ENCODE assay signal across 13 mouse cellular contexts in the genomic region with DNA sequence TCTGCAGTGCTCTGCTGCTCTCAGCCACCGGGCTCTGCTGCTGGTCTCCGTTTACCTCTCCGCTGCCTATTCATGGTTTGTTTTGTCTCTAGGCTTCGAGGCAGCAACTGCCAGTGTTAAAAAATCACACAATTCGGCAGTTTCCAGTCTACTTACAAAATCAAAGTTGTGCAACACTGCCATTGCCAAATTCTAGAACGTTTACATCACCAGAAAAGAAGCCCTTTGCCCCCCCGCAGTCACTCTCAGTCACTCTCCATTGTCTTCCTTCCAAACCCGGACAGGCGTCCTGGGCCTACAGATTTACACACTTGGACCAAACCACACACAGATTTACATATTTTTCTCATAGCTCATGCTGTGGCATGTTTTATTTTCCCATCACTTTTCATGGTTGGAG. TPM values are rescaled to one million over a fixed set of nuclear protein-coding genes. Genes with fewer than 3 reads are reported as not detected.
DNase-seq lines count a peak whose midpoint lies in the region; ATAC-seq lines count a peak whose summit lies in the region.
"Had no signal": no experiment of that assay in that cellular context is flagged by ENCODE, and none has a peak within 500 bp of the region (broad histone marks: within the 10 kb centered on the region; RNA-seq: fewer than 3 reads in every experiment).

No protein-coding gene starts in this region.

- H3K27ac ChIP-seq in forebrain, embryonic 14.5 days (ENCODE audit: low read depth, low read length): no peak overlapping the region
- H3K27ac ChIP-seq: forebrain, embryonic 10.5 days; midbrain, embryonic 13.5 days; neural tube, embryonic 15.5 days had no signal

- 0 out of 2 replicates have a peak, but pooled peaks cover 14% of the 10 kb centered on the region for H3K36me3 ChIP-seq in forebrain, embryonic 14.5 days (ENCODE audit: control insufficient read depth, insufficient read depth, low read length)

- H3K4me3 ChIP-seq in forebrain, embryonic 14.5 days (ENCODE audit: low read depth, low read length): no peak overlapping the region
- H3K4me3 ChIP-seq: forebrain, embryonic 10.5 days; midbrain, embryonic 13.5 days; neural tube, embryonic 15.5 days had no signal

- no peak overlapping the region for H3K9ac ChIP-seq in forebrain, embryonic 14.5 days (ENCODE audit: low read length)
- H3K9ac ChIP-seq: midbrain, embryonic 13.5 days; neural tube, embryonic 15.5 days had no signal

- peak; percentile 81 for ATAC-seq in granulocyte monocyte progenitor cell, adult 5-6 weeks (replicated peaks; ENCODE audit: poor library complexity, severe bottlenecking)
- ATAC-seq in megakaryocyte, adult 5-6 weeks (ENCODE audit: poor library complexity, severe bottlenecking): peak; percentile 80
- no peak for ATAC-seq in forebrain, embryonic 14.5 days
- ATAC-seq: midbrain, embryonic 13.5 days had no signal

- DNase-seq in heart, adult 18-20 months: peak; percentile 44 to 51
- DNase-seq in heart, postnatal 14 days: no peak
- DNase-seq in Muller cell, postnatal 12 days (ENCODE audit: inconsistent ontology term): peak; percentile 25
- DNase-seq in left cerebral cortex, postnatal 14 days (ENCODE audit: low spot score in 2 of 2): no peak
- no peak for DNase-seq in cerebellum, adult 9-10 months
- no peak for DNase-seq in forebrain, embryonic 14.5 days (ENCODE audit: low spot score)
- DNase-seq: gastrocnemius, postnatal 14 days; layer of hippocampus, adult 9-11 months had no signal

- H3K27me3 ChIP-seq in forebrain, embryonic 14.5 days (replicated peaks; ENCODE audit: control insufficient read depth, insufficient read depth, low read length): no peaks in the 10 kb centered on the region
- H3K27me3 ChIP-seq: midbrain, embryonic 13.5 days; neural tube, embryonic 15.5 days had no signal

- no peaks in the 10 kb centered on the region for H3K4me1 ChIP-seq in forebrain, embryonic 14.5 days (ENCODE audit: control insufficient read depth, insufficient read depth, low read length)
- H3K4me1 ChIP-seq: forebrain, embryonic 10.5 days; midbrain, embryonic 13.5 days; neural tube, embryonic 15.5 days had no signal

- WGBS in forebrain, embryonic 14.5 days: 67% methylated on average over 9 of the region's 9 CpGs

- no peaks in the 10 kb centered on the region for H3K9me3 ChIP-seq in forebrain, embryonic 14.5 days (replicated peaks; ENCODE audit: control insufficient read depth, low read length)
- H3K9me3 ChIP-seq: forebrain, embryonic 10.5 days; midbrain, embryonic 13.5 days; neural tube, embryonic 15.5 days had no signal

- intact Hi-C loops in heart, postnatal 14 days (cut with DNase I): no loop called here
- intact Hi-C loops in left cerebral cortex, postnatal 14 days (cut with DNase I): no loop called here

- H3K4me2 ChIP-seq in forebrain, embryonic 14.5 days (ENCODE audit: low read length): no peak overlapping the region
- H3K4me2 ChIP-seq: midbrain, embryonic 13.5 days; neural tube, embryonic 15.5 days had no signal

RNA-seq across cellular contexts. Expression of a gene that starts 13.0 kb away (rescaled TPM):
- 10 to 100 TPM in 1 of 2 experiments, 1 to 10 TPM in 1; 8.3 to 10.1 TPM for total RNA-seq in heart, adult 18-20 months (2021)
- total RNA-seq in heart, postnatal 14 days (2021): 10 to 100 TPM; 12.3 to 13.7 TPM
- 22.2 and 36.1 TPM in 2 replicates for total RNA-seq in granulocyte monocyte progenitor cell, adult 5-6 weeks (2014; fragmentation: Nextera tagmentation)
- total RNA-seq in granulocyte monocyte progenitor cell, adult 5-6 weeks (2017): 17.5 and 21.4 TPM in 2 replicates
- 22.6 and 27.1 TPM in 2 replicates for total RNA-seq in megakaryocyte, adult 5-6 weeks (2015)
- 17.4 and 22.7 TPM in 2 replicates for total RNA-seq in megakaryocyte, adult 5-6 weeks (2017)
- 10 to 100 TPM in 1 of 2 experiments, 1 to 10 TPM in 1; 8.9 to 10.3 TPM for total RNA-seq in left cerebral cortex, postnatal 14 days (2021)
- 10.1 and 12.5 TPM in 2 replicates for polyA plus RNA-seq in forebrain, embryonic 14.5 days (2014; fragmentation: Nextera tagmentation; extraction: Ambion mirVana)

RNA-seq across cellular contexts. Expression of a gene that starts 13.0 kb away (rescaled TPM):
- 10 to 100 TPM; 23.6 to 26.1 TPM for total RNA-seq in heart, adult 18-20 months (2021)
- 10 to 100 TPM; 24.4 to 25.1 TPM for total RNA-seq in heart, postnatal 14 days (2021)
- total RNA-seq in granulocyte monocyte progenitor cell, adult 5-6 weeks (2014; fragmentation: Nextera tagmentation): 10.3 and 11.9 TPM in 2 replicates
- total RNA-seq in granulocyte monocyte progenitor cell, adult 5-6 weeks (2017): 13.2 and 15.3 TPM in 2 replicates
- total RNA-seq in megakaryocyte, adult 5-6 weeks (2015): 12.8 and 14.7 TPM in 2 replicates
- total RNA-seq in megakaryocyte, adult 5-6 weeks (2017): 16.3 and 16.4 TPM in 2 replicates
- total RNA-seq in left cerebral cortex, postnatal 14 days (2021): 10 to 100 TPM; 10.9 to 12.2 TPM
- 9.7 and 11.7 TPM in 2 replicates for polyA plus RNA-seq in forebrain, embryonic 14.5 days (2014; fragmentation: Nextera tagmentation; extraction: Ambion mirVana)

Comparison
In these comparisons a context has a peak if more than half of its experiments do, and no peak if none do; other contexts are left out.
1. DNase-seq: peak in heart, adult 18-20 months (2 of 2) and Muller cell, postnatal 12 days (single experiment); none in heart, postnatal 14 days (0 of 2), left cerebral cortex, postnatal 14 days (0 of 2), cerebellum, adult 9-10 months (single experiment) and forebrain, embryonic 14.5 days (single experiment).